In the genomic region with DNA sequence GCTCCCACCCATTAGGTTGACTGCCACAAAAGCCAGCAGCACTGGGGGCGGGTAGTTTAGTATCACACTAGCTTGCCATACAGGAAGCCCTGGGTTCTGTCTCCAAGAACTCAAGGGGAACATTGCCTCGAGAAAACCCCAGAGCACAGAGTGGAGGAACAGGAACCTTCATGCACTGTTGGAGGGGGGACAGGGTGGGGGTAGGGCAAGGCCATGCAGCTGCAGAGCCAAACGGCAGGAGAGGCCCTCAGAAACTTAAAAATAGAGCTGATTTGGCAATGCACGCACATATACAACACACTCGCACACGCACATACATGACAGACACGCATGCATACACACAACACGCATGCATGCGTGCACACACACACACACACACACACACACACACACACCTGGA, we compare ENCODE assay signal across 10 mouse cellular contexts. TPM values are rescaled to one million over a fixed set of nuclear protein-coding genes. Genes with fewer than 3 reads are reported as not detected.
DNase-seq lines count a peak whose midpoint lies in the region; ATAC-seq lines count a peak whose summit lies in the region.
"Had no signal": no experiment of that assay in that cellular context is flagged by ENCODE, and none has a peak within 500 bp of the region (broad histone marks: within the 10 kb centered on the region; RNA-seq: fewer than 3 reads in every experiment).

No protein-coding gene starts in this region.

- peaks cover 52% of the 10 kb centered on the region for H3K27me3 ChIP-seq in megakaryocyte, embryonic 14.5 days (replicated peaks)
- no peaks in the 10 kb centered on the region for H3K27me3 ChIP-seq in neural tube, embryonic 15.5 days (replicated peaks)

- no peak overlapping the region for H3K4me2 ChIP-seq in neural tube, embryonic 15.5 days
- H3K4me2 ChIP-seq: midbrain, embryonic 11.5 days had no signal

- H3K9ac ChIP-seq in neural tube, embryonic 15.5 days (replicated peaks), result no peak overlapping the region

- H3K9me3 ChIP-seq in megakaryocyte, embryonic 14.5 days, result no peaks in the 10 kb centered on the region
- no peaks in the 10 kb centered on the region for H3K9me3 ChIP-seq in neural tube, embryonic 15.5 days (replicated peaks)

- peak; percentile 70 for ATAC-seq in granulocyte monocyte progenitor cell, adult 5-6 weeks (replicated peaks; ENCODE audit: poor library complexity, severe bottlenecking)
- ATAC-seq in inflammation-experienced regulatory T-cells, adult 6 months, result no peak
- ATAC-seq in neural tube, embryonic 15.5 days (ENCODE audit: low FRiP score), result no peak

- H3K4me3 ChIP-seq in megakaryocyte, embryonic 14.5 days (replicated peaks), result peak overlapping the region; percentile 47
- no peak overlapping the region for H3K4me3 ChIP-seq in neural tube, embryonic 15.5 days (replicated peaks)

- peaks cover 24% of the 10 kb centered on the region for H3K4me1 ChIP-seq in megakaryocyte, embryonic 14.5 days
- H3K4me1 ChIP-seq in neural tube, embryonic 15.5 days, result no peaks in the 10 kb centered on the region

- no peaks in the 10 kb centered on the region for H3K36me3 ChIP-seq in megakaryocyte, embryonic 14.5 days (replicated peaks; ENCODE audit: low read length)
- no peaks in the 10 kb centered on the region for H3K36me3 ChIP-seq in neural tube, embryonic 15.5 days

- WGBS in neural tube, embryonic 15.5 days, result 87% methylated on average over 9 of the region's 9 CpGs

- intact Hi-C loops in heart, postnatal 10 days (cut with DNase I), result no loop called here

- no peak overlapping the region for H3K27ac ChIP-seq in neural tube, embryonic 15.5 days (replicated peaks)

- DNase-seq in heart, postnatal 10 days, result peak; percentile 11 to 13
- DNase-seq in heart, postnatal 4 days, result no peak
- peak; percentile 68 for DNase-seq in thymus, postnatal 25 days
- no peak for DNase-seq in gastrocnemius, adult 18-20 months (ENCODE audit: low spot score)
- DNase-seq: cerebellum, adult 9-10 months had no signal

RNA-seq across cellular contexts. Expression of a gene that starts 32.2 kb away (rescaled TPM):
- 10 to 100 TPM; 12.1 to 17.7 TPM for total RNA-seq in heart, postnatal 10 days (2021)
- total RNA-seq in heart, postnatal 4 days (2021), result 10 to 100 TPM; 13.8 to 14.8 TPM
- 29.4 and 39.0 TPM in 2 replicates for total RNA-seq in granulocyte monocyte progenitor cell, adult 5-6 weeks (2014; fragmentation: Nextera tagmentation)
- total RNA-seq in granulocyte monocyte progenitor cell, adult 5-6 weeks (2017), result 13.4 and 15.6 TPM in 2 replicates
- 3.7 and 14.4 TPM in 2 replicates for polyA plus RNA-seq in megakaryocyte, embryonic 14.5 days (2012; ENCODE audit: insufficient read depth, low replicate concordance)
- 10 to 100 TPM; 31.3 to 54.8 (median 31.8) TPM for polyA plus RNA-seq in inflammation-experienced regulatory T-cells, adult 6 months (2017; shearing (Covaris generic))
- polyA plus RNA-seq in neural tube, embryonic 15.5 days (2015; fragmentation: Nextera tagmentation; extraction: Ambion mirVana), result 22.0 and 24.9 TPM in 2 replicates
- 1 to 10 TPM; 3.4 to 5.1 TPM for total RNA-seq in gastrocnemius, adult 18-20 months (2021)

RNA-seq across cellular contexts. Expression of a gene that starts 46.5 kb away (rescaled TPM):
- 1 to 10 TPM; 3.0 to 3.2 TPM for total RNA-seq in heart, postnatal 10 days (2021)
- 1 to 10 TPM; 4.0 to 5.1 TPM for total RNA-seq in heart, postnatal 4 days (2021)
- total RNA-seq in granulocyte monocyte progenitor cell, adult 5-6 weeks (2014; fragmentation: Nextera tagmentation), result 2.1 and 4.5 TPM in 2 replicates
- total RNA-seq in granulocyte monocyte progenitor cell, adult 5-6 weeks (2017), result 2.2 and 5.3 TPM in 2 replicates
- polyA plus RNA-seq in megakaryocyte, embryonic 14.5 days (2012; ENCODE audit: insufficient read depth, low replicate concordance), result 1.8 TPM in 1 of 2 replicates, not detected in the other
- under 1 TPM; 0.11 to 0.83 (median 0.44) TPM for polyA plus RNA-seq in inflammation-experienced regulatory T-cells, adult 6 months (2017; shearing (Covaris generic))
- polyA plus RNA-seq in neural tube, embryonic 15.5 days (2015; fragmentation: Nextera tagmentation; extraction: Ambion mirVana), result 9.1 and 10.3 TPM in 2 replicates
- 1 to 10 TPM; 2.0 to 2.7 TPM for total RNA-seq in gastrocnemius, adult 18-20 months (2021)

RNA-seq across cellular contexts. Expression of a gene that starts 59.5 kb away (rescaled TPM):
- total RNA-seq in heart, postnatal 10 days (2021), result 10 to 100 TPM; 40.1 to 43.4 TPM
- total RNA-seq in heart, postnatal 4 days (2021), result 10 to 100 TPM; 39.7 to 42.3 TPM
- 14.2 and 20.5 TPM in 2 replicates for total RNA-seq in granulocyte monocyte progenitor cell, adult 5-6 weeks (2014; fragmentation: Nextera tagmentation)
- total RNA-seq in granulocyte monocyte progenitor cell, adult 5-6 weeks (2017), result 15.3 and 24.7 TPM in 2 replicates
- 1.4 and 1.6 TPM in 2 replicates for polyA plus RNA-seq in megakaryocyte, embryonic 14.5 days (2012; ENCODE audit: insufficient read depth, low replicate concordance)
- 1 to 10 TPM; 2.4 to 4.2 (median 3.6) TPM for polyA plus RNA-seq in inflammation-experienced regulatory T-cells, adult 6 months (2017; shearing (Covaris generic))
- polyA plus RNA-seq in neural tube, embryonic 15.5 days (2015; fragmentation: Nextera tagmentation; extraction: Ambion mirVana), result 4.1 and 4.6 TPM in 2 replicates
- total RNA-seq in gastrocnemius, adult 18-20 months (2021), result 10 to 100 TPM; 25.8 to 30.9 TPM

Comparison
In these comparisons a context has a peak if more than half of its experiments do, and no peak if none do; other contexts are left out.
1. DNase-seq: peak in heart, postnatal 10 days (2 of 2) and thymus, postnatal 25 days (single experiment); none in heart, postnatal 4 days (single experiment) and gastrocnemius, adult 18-20 months (single experiment).